Mouse (Mus musculus): Measurements from ENCODE around the gene Gm3336. TPM values are rescaled to one million over a fixed set of nuclear protein-coding genes. Genes with fewer than 3 reads are reported as not detected.

Gm3336 gene
- polyA plus RNA-seq, 1 experiment from 2014 or later = not detected

DNA sequence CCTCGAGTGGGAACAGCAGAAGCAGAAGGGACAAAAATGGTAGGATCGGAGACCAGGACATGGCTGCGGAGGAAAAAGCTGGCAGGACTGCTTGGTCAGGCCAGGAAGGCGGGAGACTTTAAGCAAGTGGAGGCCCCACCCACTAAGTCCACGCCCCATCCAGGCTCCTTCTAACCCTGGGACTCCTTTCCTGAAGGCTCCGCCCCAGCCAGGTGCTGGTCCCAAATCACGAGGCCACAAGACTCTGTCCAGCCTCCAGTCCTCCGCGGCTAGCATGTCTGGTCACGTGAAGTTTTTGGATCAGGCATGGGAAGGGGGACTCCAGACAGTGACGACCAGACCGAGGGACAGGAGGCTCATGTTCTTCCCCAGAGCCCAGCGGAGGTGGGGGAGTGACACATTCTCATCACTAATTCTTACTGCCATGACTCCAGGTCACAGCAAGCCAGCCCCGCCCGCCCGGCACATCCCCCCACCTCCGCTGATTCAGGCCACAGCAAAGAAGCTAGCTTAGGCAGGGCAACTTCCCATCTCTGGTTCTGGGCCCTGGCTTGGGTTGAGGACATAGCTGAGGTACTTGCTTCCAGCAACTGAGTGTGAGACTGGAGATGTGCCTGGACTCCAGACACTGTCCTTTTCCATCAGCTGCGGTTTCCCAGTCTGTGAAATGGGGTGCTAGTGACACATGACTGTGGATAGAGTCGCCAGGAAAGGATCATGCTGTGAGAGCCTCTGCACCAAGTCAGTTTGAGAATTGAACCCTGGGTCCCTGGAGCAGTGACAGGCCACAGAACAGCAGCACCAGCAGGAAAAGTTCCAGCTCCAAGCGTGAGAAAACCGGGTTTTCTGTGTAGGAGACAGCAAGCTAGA, 48.5 kb downstream of the Gm3336 start:
- Histone ChIP-seq H3K27ac (peak overlapping the region; percentile 65), H3K27me3 (ENCODE audit: poor library complexity, severe bottlenecking) (peaks cover 33% of the 10 kb centered on the region), H3K4me1 (peaks cover 55% of the 10 kb centered on the region), H3K4me3 (peak overlapping the region; percentile 52), H3K9me3 (no peaks in the 10 kb centered on the region), H3K36me3 (replicated peaks) (peaks cover 48% of the 10 kb centered on the region)
- DNase-seq (ENCODE audit: extremely low spot score, low spot score) = peak; percentile 65
- 6% methylated on average over 21 of the region's 21 CpGs for WGBS

DNA sequence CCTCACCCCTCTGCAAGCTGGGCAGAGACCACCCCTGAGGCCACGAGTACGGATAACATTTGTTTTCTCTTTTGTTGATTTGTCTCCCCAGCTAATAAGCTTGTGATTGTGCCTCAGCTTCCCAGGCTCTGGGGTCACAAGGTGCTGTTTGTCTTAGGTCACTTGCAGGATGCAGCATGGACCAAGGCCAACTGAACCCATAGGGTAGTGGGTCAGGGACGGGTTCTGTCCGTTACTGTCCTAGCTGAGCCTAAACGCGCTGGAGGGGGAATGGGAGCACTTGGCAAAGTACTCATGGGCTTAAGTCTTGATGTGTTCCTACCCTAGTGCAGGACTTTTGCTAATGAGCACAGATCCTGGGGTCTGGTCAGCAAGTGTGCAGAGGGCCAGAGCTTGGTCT, 49.2 kb downstream of the Gm3336 start:
- Histone ChIP-seq H3K4me3 (no peak overlapping the region), H3K27me3 (ENCODE audit: poor library complexity, severe bottlenecking) (peaks cover 33% of the 10 kb centered on the region)

DNA sequence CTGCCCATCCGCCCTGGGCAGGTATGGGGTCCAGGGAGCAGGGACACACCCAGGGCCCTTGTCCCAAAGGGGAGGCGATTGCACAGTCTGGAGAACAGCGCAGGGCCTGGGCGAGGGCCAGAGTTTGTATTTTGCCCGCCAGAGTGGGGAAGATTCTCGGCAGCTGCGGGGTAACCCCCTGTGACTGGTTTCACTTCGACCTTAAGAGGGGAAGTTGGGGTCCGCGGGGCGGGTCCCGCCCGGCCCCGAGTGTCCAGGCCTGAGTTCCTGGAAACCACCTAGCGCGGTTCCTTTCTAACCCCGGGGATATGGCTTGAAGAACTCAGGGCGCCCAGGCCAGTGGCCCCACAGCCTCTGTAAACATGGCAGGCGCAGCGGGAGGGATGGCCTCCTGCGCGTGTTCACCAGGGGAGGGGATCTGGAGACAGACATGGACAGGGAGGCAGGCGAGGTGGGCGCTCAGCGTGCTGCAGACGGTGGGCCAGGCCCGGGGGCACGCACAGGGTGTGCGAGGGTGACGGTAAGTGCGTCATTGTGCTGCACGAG, 50.0 kb downstream of the Gm3336 start:
- 95% methylated on average over 32 of the region's 32 CpGs for WGBS
- Histone ChIP-seq H3K4me1 (peaks cover 58% of the 10 kb centered on the region), H3K9me3 (no peaks in the 10 kb centered on the region), H3K27ac (no peak overlapping the region), H3K27me3 (ENCODE audit: poor library complexity, severe bottlenecking) (peaks cover 33% of the 10 kb centered on the region), H3K36me3 (replicated peaks) (peaks cover 63% of the 10 kb centered on the region), H3K4me3 (no peak overlapping the region)
- no peak for DNase-seq (ENCODE audit: extremely low spot score, low spot score)

More for the DNA sequence above, 49.2 kb downstream of the Gm3336 start:
- Histone ChIP-seq H3K27ac (no peak overlapping the region), H3K9me3 (no peaks in the 10 kb centered on the region), H3K4me1 (peaks cover 54% of the 10 kb centered on the region), H3K36me3 (replicated peaks) (peaks cover 55% of the 10 kb centered on the region)
- DNase-seq (ENCODE audit: extremely low spot score, low spot score) = no peak
- 82% methylated on average over 6 of the region's 6 CpGs for WGBS

DNA sequence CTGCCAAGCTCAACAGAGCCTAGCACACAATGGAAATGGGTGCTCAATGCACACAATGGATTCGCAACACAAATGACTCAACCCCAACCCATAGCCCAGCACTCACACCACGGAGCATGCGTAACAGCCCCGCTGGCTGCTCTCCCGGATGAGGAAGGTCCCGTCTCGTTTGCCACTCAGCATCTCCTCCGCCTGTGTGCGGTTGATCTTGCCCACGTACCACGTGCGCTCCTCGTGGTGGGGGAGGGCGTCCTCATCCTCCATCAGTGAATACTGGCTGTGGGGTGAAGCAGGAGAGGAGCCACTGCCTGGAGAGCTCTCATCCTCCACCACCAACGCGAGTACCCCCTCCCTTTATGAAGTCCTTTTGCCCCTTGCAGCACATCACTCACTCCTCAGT, 50.6 kb downstream of the Gm3336 start:
- WGBS = 86% methylated on average over 16 of the region's 16 CpGs
- Histone ChIP-seq H3K4me3 (peak overlapping the region; percentile 11; the same call in 1 of the 2 replicates), H3K9me3 (no peaks in the 10 kb centered on the region), H3K36me3 (replicated peaks) (peaks cover 69% of the 10 kb centered on the region), H3K27ac (no peak overlapping the region), H3K27me3 (ENCODE audit: poor library complexity, severe bottlenecking) (peaks cover 33% of the 10 kb centered on the region), H3K4me1 (peaks cover 61% of the 10 kb centered on the region)
- no peak for DNase-seq (ENCODE audit: extremely low spot score, low spot score)

DNA sequence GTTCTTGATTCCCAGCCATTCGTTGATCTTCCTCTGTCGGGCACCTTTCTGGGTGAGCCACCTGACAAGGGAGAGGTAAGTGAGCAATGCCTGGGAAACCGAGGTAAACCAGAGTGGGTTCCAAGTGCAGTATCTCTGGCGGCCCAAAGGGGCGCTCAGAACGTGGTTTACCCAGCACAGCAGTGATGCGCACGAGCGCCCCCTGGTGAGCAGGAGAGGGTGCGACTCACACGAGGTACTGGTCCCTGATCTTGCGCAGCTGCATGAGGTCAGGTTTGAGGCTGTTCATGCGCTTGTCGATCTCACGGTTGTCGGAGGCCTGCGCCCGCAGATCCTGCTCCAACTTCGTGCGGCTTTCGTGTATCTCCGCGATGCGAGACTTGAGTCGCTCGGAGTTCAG, 51.0 kb downstream of the Gm3336 start:
- 7% methylated on average over 26 of the region's 26 CpGs for WGBS
- Histone ChIP-seq H3K36me3 (replicated peaks) (peaks cover 69% of the 10 kb centered on the region), H3K4me1 (peaks cover 65% of the 10 kb centered on the region), H3K4me3 (peak overlapping the region; percentile 11; the same call in 1 of the 2 replicates), H3K27ac (peak overlapping the region; percentile 37), H3K9me3 (no peaks in the 10 kb centered on the region), H3K27me3 (ENCODE audit: poor library complexity, severe bottlenecking) (peaks cover 33% of the 10 kb centered on the region)
- DNase-seq (ENCODE audit: extremely low spot score, low spot score) = peak; percentile 94

DNA sequence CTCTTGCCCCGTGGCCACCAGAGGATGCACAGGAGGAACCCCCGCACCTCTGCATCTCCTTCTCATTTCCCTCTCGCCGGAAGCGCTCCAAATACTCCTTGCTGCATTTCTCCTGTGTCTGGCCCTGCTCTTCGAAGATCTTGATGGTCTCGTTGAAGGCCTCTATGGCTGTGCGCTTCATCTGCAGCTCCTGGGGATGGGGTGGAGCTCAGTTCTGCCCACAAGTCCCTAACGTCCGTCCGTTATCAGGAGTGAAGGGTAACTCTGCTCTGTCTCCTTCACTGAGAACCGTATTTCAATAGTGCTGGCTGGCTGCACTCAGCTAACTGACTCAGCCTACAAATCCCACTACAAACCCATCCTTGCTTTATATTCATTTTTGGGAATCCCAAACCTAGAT, 51.5 kb downstream of the Gm3336 start:
- peaks cover 30% of the 10 kb centered on the region for H3K27me3 ChIP-seq (ENCODE audit: poor library complexity, severe bottlenecking)
- 74% methylated on average over 12 of the region's 12 CpGs for WGBS
- H3K27ac ChIP-seq = peak overlapping the region; percentile 37
- peak overlapping the region; percentile 11; the same call in 1 of the 2 replicates for H3K4me3 ChIP-seq
- no peak for DNase-seq (ENCODE audit: extremely low spot score, low spot score)
- H3K36me3 ChIP-seq (replicated peaks) = peaks cover 73% of the 10 kb centered on the region
- peaks cover 65% of the 10 kb centered on the region for H3K4me1 ChIP-seq
- H3K9me3 ChIP-seq = no peaks in the 10 kb centered on the region

DNA sequence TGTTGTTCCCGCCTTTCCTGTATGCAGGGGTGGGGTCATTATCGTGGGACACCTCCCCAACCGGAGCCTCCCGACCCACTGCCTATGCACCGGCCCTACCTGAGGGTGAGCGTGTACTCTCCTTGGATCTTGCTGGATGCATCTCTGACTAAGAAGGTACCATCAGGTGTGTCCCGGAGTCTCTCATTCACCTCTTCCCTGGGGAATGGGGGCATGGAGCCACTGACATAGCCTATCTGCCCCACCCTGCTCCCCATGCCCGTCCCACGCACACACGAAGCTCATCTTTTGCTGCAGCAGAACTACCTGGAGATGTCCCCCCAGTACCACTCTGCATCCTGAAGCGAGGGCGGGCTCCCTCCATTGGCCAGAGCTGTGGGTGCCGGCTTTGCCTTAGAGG, 52.4 kb downstream of the Gm3336 start:
- peaks cover 24% of the 10 kb centered on the region for H3K27me3 ChIP-seq (ENCODE audit: poor library complexity, severe bottlenecking)
- WGBS = 96% methylated on average over 13 of the region's 13 CpGs
- H3K36me3 ChIP-seq (replicated peaks) = peaks cover 77% of the 10 kb centered on the region
- no peak overlapping the region for H3K4me3 ChIP-seq
- DNase-seq (ENCODE audit: extremely low spot score, low spot score) = no peak
- no peaks in the 10 kb centered on the region for H3K9me3 ChIP-seq
- peaks cover 65% of the 10 kb centered on the region for H3K4me1 ChIP-seq
- H3K27ac ChIP-seq = no peak overlapping the region

DNA sequence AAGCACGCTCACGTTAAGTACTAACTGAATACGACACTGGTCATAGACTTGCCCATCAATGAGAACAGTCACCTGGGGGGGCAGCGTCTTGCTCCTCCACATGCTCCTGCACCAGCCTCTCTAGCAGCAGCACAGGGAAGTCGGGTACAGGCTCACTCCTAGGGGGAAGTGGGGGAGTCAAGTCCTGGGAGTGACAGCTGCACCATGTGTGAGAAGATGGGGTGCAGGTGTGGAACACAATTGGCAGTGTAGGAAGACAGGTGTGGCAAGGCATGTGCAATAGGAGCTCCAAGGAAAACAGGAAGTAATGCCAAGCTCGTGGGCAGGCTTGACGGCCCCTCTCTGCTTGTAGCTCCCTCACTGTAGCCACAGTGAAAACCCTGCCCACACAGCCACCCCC, 52.9 kb downstream of the Gm3336 start:
- 88% methylated on average over 7 of the region's 7 CpGs for WGBS
- peaks cover 65% of the 10 kb centered on the region for H3K4me1 ChIP-seq

DNA sequence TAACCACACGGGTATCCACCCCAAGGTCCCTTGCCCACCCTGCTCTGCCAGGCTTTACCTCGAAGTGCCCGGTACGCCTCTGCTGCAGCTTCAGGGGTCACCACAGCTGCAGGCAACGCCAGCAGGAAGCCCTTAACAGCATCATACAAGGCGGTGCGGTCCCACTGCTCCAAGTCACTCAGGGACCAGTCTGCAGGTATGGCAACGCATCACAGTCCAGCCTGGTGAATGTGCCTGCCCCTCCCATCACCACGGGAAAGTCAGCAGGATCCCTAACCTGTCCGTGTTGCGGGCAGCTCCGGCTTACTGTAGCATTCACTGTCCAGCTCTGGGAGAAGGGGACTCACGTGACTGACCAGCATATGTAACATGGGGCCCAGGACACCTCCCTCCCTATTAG, 53.7 kb downstream of the Gm3336 start:
- H3K27ac ChIP-seq = no peak overlapping the region
- peak overlapping the region; percentile 6; the same call in 1 of the 2 replicates for H3K4me3 ChIP-seq
- peaks cover 77% of the 10 kb centered on the region for H3K36me3 ChIP-seq (replicated peaks)
- H3K27me3 ChIP-seq (ENCODE audit: poor library complexity, severe bottlenecking) = peaks cover 24% of the 10 kb centered on the region
- H3K9me3 ChIP-seq = no peaks in the 10 kb centered on the region
- WGBS = 90% methylated on average over 13 of the region's 13 CpGs
- H3K4me1 ChIP-seq = peaks cover 62% of the 10 kb centered on the region
- DNase-seq (ENCODE audit: extremely low spot score, low spot score) = no peak

More for the DNA sequence above, 52.9 kb downstream of the Gm3336 start:
- DNase-seq (ENCODE audit: extremely low spot score, low spot score) = no peak
- no peak overlapping the region for H3K27ac ChIP-seq
- H3K36me3 ChIP-seq (replicated peaks) = peaks cover 77% of the 10 kb centered on the region
- H3K9me3 ChIP-seq = no peaks in the 10 kb centered on the region
- H3K27me3 ChIP-seq (ENCODE audit: poor library complexity, severe bottlenecking) = peaks cover 24% of the 10 kb centered on the region
- no peak overlapping the region for H3K4me3 ChIP-seq

Other genes with a start within 250 kb of the Gm3336 start
- 19.9 and 20.2 TPM in 2 replicates for gene Klhl26, start 241.6 kb upstream of the Gm3336 start, polyA plus RNA-seq (2016; fragmentation: Nextera tagmentation; extraction: Ambion mirVana)
- gene Tmem59l, start 231.2 kb upstream of the Gm3336 start, polyA plus RNA-seq (2016; fragmentation: Nextera tagmentation; extraction: Ambion mirVana) = 16.7 and 19.5 TPM in 2 replicates
- gene Crlf1, start 225.4 kb upstream of the Gm3336 start, polyA plus RNA-seq (2016; fragmentation: Nextera tagmentation; extraction: Ambion mirVana) = 34.1 and 48.4 TPM in 2 replicates
- gene Rex1bd, start 211.8 kb upstream of the Gm3336 start, polyA plus RNA-seq (2016; fragmentation: Nextera tagmentation; extraction: Ambion mirVana) = 126 and 136 TPM in 2 replicates
- 879 and 899 TPM in 2 replicates for gene Uba52, start 207.7 kb upstream of the Gm3336 start, polyA plus RNA-seq (2016; fragmentation: Nextera tagmentation; extraction: Ambion mirVana)
- 295 and 303 TPM in 2 replicates for gene Fkbp8, start 190.8 kb upstream of the Gm3336 start, polyA plus RNA-seq (2016; fragmentation: Nextera tagmentation; extraction: Ambion mirVana)
- gene Kxd1, start 190.6 kb upstream of the Gm3336 start, polyA plus RNA-seq (2016; fragmentation: Nextera tagmentation; extraction: Ambion mirVana) = 52.6 and 57.2 TPM in 2 replicates
- gene Ell, start 179.1 kb upstream of the Gm3336 start, polyA plus RNA-seq (2016; fragmentation: Nextera tagmentation; extraction: Ambion mirVana) = 20.8 and 22.7 TPM in 2 replicates
- 166 and 170 TPM in 2 replicates for gene Isyna1, start 124.2 kb upstream of the Gm3336 start, polyA plus RNA-seq (2016; fragmentation: Nextera tagmentation; extraction: Ambion mirVana)
- 74.4 and 84.1 TPM in 2 replicates for gene Ssbp4, start 109.7 kb upstream of the Gm3336 start, polyA plus RNA-seq (2016; fragmentation: Nextera tagmentation; extraction: Ambion mirVana)
- gene Lrrc25, start 102.4 kb upstream of the Gm3336 start, polyA plus RNA-seq (2016; fragmentation: Nextera tagmentation; extraction: Ambion mirVana) = 0.49 and 0.87 TPM in 2 replicates
- gene Gdf15, start 86.1 kb upstream of the Gm3336 start, polyA plus RNA-seq (2016; fragmentation: Nextera tagmentation; extraction: Ambion mirVana) = not detected in 2 replicates
- gene Pgpep1, start 58.2 kb upstream of the Gm3336 start, polyA plus RNA-seq (2016; fragmentation: Nextera tagmentation; extraction: Ambion mirVana) = 40.5 and 49.3 TPM in 2 replicates
- 336 and 339 TPM in 2 replicates for gene Lsm4, start 45.3 kb upstream of the Gm3336 start, polyA plus RNA-seq (2016; fragmentation: Nextera tagmentation; extraction: Ambion mirVana)
- 49.6 and 50.9 TPM in 2 replicates for gene Jund, start 19.6 kb upstream of the Gm3336 start, polyA plus RNA-seq (2016; fragmentation: Nextera tagmentation; extraction: Ambion mirVana)
- 0.02 TPM in 1 of 2 replicates, not detected in the other for gene Iqcn, start 15.1 kb upstream of the Gm3336 start, polyA plus RNA-seq (2016; fragmentation: Nextera tagmentation; extraction: Ambion mirVana)
- 0.38 and 0.68 TPM in 2 replicates for gene Pde4c, start 5.2 kb downstream of the Gm3336 start, polyA plus RNA-seq (2016; fragmentation: Nextera tagmentation; extraction: Ambion mirVana)
- 10.5 and 12.2 TPM in 2 replicates for gene Rab3a, start 36.1 kb downstream of the Gm3336 start, polyA plus RNA-seq (2016; fragmentation: Nextera tagmentation; extraction: Ambion mirVana)
- gene Mpv17l2, start 42.4 kb downstream of the Gm3336 start, polyA plus RNA-seq (2016; fragmentation: Nextera tagmentation; extraction: Ambion mirVana) = 30.8 and 34.3 TPM in 2 replicates
- gene Pik3r2, start 58.2 kb downstream of the Gm3336 start, polyA plus RNA-seq (2016; fragmentation: Nextera tagmentation; extraction: Ambion mirVana) = 67.1 and 69.2 TPM in 2 replicates
- 12.0 and 14.9 TPM in 2 replicates for gene Mast3, start 86.5 kb downstream of the Gm3336 start, polyA plus RNA-seq (2016; fragmentation: Nextera tagmentation; extraction: Ambion mirVana)
- gene Il12rb1, start 89.9 kb downstream of the Gm3336 start, polyA plus RNA-seq (2016; fragmentation: Nextera tagmentation; extraction: Ambion mirVana) = 0.12 TPM in 1 of 2 replicates, not detected in the other
- 4.8 and 5.7 TPM in 2 replicates for gene Arrdc2, start 121.2 kb downstream of the Gm3336 start, polyA plus RNA-seq (2016; fragmentation: Nextera tagmentation; extraction: Ambion mirVana)
- 4.7 and 5.9 TPM in 2 replicates for gene Kcnn1, start 144.7 kb downstream of the Gm3336 start, polyA plus RNA-seq (2016; fragmentation: Nextera tagmentation; extraction: Ambion mirVana)
- 184 and 186 TPM in 2 replicates for gene Ccdc124, start 155.4 kb downstream of the Gm3336 start, polyA plus RNA-seq (2016; fragmentation: Nextera tagmentation; extraction: Ambion mirVana)
- 0.36 and 0.38 TPM in 2 replicates for gene Slc5a5, start 174.2 kb downstream of the Gm3336 start, polyA plus RNA-seq (2016; fragmentation: Nextera tagmentation; extraction: Ambion mirVana)
- gene Rpl18a, start 178.9 kb downstream of the Gm3336 start, polyA plus RNA-seq (2016; fragmentation: Nextera tagmentation; extraction: Ambion mirVana) = 3,478 and 3,689 TPM in 2 replicates
- gene Map1s, start 187.4 kb downstream of the Gm3336 start, polyA plus RNA-seq (2016; fragmentation: Nextera tagmentation; extraction: Ambion mirVana) = 69.1 and 69.3 TPM in 2 replicates